Mouse (Mus musculus): ENCODE measurements around the gene Pvr.
"Not testable (repeated sequence)": the region's sequence is repeated elsewhere in the genome, so short reads cannot be mapped to it uniquely, and the experiment has no call there.

Pvr gene

GRCm38 (mm10) chr7:19932877-19933809 is 12.2 kb upstream of the Pvr start:
- DNase-seq (ENCODE audit: low read depth, low spot score) = no peak

GRCm38 (mm10) chr7:19932133-19932876 is 11.3 kb upstream of the Pvr start:
- DNase-seq (ENCODE audit: low read depth, low spot score) = no peak

DNA sequence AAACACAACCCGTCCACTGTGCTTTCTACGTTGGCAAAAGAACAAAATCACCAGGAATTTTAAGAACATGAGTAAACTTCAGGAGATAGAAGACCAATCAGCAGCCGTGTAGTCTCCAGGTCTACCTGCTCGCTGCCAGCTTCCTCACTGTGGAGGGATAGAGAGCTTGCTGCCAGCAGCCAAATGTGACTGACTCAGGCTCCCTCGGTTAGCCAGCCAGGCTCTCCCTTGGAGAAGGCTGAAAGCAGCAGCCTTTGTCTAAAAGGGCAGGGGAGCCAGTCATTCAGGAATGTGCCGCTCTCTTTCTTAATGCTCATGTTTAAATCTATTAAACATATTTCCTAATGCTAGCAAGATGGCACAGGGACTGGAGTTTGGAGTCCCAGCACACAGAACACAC is 9.5 kb upstream of the Pvr start:
- not testable (repeated sequence) for DNase-seq (ENCODE audit: low read depth, low spot score)

- no peak for DNase-seq (ENCODE audit: low read depth, low spot score)
Observed at GRCm38 (mm10) chr7:19928486-19928885, 7.5 kb upstream of the Pvr start.

- DNase-seq (ENCODE audit: low read depth, low spot score) = no peak
Observed at GRCm38 (mm10) chr7:19926849-19927480, 6.0 kb upstream of the Pvr start.

- no peak for DNase-seq (ENCODE audit: low read depth, low spot score)
Observed at GRCm38 (mm10) chr7:19925376-19925775, 4.4 kb upstream of the Pvr start.

GRCm38 (mm10) chr7:19923797-19924196 is 2.8 kb upstream of the Pvr start:
- no peak for DNase-seq (ENCODE audit: low read depth, low spot score)

GRCm38 (mm10) chr7:19923354-19923753 is 2.4 kb upstream of the Pvr start:
- DNase-seq (ENCODE audit: low read depth, low spot score) = no peak

GRCm38 (mm10) chr7:19920166-19920505 is 824 bp downstream of the Pvr start:
- no peak for DNase-seq (ENCODE audit: low read depth, low spot score)

DNA sequence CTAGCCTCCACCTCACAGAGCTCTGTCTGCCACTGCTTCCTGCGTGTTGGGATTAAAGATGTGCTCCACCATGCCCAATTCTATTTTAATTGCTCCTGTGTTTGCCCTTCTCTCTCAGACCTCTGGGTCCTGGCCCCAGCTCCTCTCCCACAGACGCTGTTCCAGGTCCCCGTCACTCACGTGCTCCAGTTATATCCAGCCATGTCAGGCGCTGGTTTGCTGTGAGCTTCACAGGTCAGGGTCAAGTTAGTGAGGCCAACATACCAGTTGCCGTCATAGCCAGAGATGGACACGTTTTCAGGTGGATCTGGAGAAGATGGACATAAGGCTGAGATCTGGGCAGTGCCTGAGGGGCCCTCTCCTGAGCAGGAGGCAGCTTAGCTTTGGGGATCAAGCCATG is 6.4 kb downstream of the Pvr start:
- DNase-seq (ENCODE audit: low read depth, low spot score) = no peak

- no peak for DNase-seq (ENCODE audit: low read depth, low spot score)
Observed at GRCm38 (mm10) chr7:19911695-19912524, 9.1 kb downstream of the Pvr start.

GRCm38 (mm10) chr7:19911292-19911658 is 9.7 kb downstream of the Pvr start:
- no peak for DNase-seq (ENCODE audit: low read depth, low spot score)

- DNase-seq (ENCODE audit: low read depth, low spot score) = no peak
Observed at GRCm38 (mm10) chr7:19910421-19911291, 10.3 kb downstream of the Pvr start.

DNA sequence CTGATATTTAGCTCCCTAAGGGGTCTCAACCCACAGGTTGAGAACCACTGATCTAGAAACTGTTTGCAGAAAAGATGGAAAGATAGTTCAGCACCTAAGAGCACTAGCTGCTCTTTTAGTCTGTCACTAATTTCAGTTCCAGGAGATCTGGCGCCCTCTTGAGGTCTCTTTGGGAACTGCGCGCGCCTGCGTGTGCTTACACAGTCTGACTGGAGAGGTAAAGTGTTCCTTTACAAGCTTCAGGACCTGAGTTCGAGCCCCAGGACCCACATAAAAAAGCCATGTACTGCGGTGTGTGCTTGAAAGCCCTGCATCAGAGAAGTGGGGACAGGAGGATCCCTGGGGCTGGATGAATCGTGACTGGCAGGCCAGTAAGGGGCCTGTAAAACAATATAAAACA is 31.1 kb downstream of the Pvr start:
- DNase-seq (ENCODE audit: low read depth, low spot score) = no peak

DNA sequence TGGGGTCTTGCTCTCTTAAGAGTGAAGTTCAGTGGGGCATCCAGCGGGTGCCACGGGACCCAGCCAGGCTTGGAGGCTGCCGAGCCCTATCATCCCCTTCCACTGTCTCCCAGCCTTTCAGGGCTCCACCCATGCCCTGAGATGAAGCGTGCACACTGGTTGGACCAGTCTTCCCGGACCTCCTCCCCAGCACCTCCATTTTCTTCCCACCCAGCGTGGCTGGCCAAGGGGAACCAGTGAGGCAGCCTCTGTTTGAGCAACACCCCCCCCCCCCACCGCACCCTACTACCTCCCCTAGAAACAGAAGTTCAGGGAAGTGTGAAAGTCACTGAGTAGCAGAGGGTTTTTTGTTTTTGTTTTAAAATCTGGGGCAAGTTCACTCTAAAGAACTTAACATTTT is 33.1 kb downstream of the Pvr start, which contains the start of gene Ceacam19:
Gene Ceacam19 (minus strand): TSS at position 117 of the 400 bp plus-strand sequence.
- DNase-seq (ENCODE audit: low read depth, low spot score) = no peak

GRCm38 (mm10) chr7:19880754-19881153 is 40.2 kb downstream of the Pvr start:
- no peak for DNase-seq (ENCODE audit: low read depth, low spot score)

DNA sequence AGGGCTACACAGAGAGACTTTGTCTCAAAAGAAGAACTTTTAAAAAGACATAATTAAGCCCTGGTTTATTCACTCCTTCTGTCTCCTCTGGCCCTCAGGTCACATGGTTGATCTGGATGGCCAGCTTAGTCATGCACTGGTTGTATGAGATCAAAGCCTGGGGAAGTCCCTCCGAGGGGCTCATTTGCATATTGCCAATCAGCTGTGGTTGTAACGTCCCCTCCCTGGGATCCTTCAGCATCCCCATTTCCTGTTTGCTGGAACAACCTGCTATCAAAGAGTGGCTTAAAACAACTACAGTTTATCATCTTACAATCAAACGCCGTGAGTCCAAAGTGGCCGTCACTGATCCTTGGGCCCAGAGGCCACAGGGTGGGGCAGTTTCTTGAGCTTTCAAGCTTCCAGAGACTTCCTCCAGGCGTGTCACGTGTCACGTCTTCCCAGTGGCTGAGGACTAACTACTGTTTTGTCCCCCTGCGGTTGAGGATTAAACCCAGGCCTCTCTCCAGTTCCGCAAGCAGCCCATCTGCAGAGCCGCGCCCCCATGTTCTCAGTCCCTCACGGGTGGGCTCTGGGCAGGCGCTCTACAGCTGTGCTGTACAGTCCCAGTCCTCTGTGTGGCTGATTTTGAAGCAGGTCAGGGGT is 44.1 kb downstream of the Pvr start:
- no peak for DNase-seq (ENCODE audit: low read depth, low spot score)

DNA sequence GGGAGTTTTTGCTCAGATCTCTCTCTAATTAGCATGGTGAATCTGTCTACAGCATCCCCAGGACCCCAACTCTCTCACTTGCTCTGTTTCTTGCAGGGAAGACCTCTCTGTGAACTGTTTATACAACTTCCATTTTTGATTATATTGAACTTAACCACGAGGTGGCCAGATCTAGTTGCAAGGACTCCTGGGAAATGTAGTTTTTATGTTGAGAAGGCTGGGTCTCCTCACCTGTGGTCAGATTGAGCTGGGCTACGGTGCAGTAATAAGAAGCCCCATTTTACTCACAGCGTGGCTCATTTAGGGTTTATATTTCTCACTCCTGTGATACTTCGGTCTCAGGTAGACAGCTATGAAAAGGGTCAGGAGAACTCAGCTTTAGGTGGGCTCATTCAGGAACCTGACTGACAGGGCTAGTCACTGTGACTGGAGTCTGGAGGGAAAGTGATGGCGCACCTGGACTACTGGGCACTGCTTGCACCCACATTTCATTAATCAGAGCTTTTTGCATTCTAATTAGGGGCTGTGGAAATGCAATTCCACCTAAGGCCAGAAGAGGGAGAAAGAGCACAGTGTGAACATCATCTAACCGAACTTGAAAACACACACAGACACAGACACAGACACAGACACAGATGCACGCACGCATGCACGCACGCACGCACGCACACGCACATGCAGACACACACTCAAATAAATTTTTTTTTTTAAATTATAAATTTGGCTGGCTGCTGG is 44.8 kb downstream of the Pvr start:
- DNase-seq (ENCODE audit: low read depth, low spot score) = no peak

DNA sequence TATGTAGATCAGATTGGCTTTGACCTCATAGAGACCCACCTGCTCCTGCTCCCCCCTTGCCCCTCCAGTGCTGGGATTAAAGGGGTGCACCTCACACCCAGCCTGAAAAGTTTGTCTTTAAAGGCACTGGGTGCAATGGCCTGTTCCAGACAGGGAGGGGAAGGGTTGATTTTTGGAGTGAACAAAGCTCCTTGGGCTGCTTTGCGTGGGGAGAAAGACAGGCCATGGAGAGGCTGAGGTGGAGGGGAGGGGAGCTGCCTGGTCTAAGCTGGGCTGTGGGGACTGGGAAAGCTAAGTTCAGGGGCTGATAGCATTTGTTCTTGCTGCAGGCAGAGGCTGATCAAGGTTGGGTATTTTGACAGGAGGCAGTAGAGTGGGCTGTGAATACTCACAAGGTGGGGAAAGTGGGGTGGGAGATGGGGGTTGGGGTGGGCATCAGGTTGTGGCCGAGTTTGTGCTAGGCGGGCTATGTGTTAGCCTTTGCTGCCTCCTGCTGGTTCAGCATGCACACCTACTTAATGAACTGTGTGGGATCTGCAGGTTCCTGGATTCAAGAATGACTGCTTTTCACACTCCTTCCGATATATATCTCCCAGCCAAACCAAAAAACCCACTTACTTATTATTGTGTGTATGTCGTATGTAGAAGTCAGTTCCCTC is 48.9 kb downstream of the Pvr start:
- DNase-seq (ENCODE audit: low read depth, low spot score) = no peak
